Comparison of ENCODE assay signal across 15 mouse cellular contexts in the genomic region with DNA sequence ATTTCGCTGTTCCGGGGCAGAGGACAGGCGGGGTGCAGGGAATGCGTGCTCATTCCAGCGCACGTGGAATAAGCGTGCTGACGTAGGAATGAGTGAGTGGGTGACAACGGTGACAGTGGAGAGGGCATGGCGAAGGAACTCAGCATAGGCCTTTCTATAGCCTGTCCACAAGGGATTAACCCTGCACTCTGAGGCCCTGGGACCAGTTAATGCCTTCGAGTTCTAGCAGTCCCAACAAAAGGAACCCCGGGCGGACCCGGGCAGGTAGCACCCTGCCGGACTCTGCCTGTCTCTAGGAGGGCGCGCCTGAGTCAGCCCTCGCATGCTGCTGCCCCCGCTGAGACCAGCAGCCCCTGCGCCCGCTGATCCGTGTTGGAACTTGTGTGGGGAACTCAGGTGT. TPM values are rescaled to one million over a fixed set of nuclear protein-coding genes. Genes with fewer than 3 reads are reported as not detected.
DNase-seq lines count a peak whose midpoint lies in the region; ATAC-seq and TF ChIP-seq lines count a peak whose summit lies in the region.
"Had no signal": no experiment of that assay in that cellular context is flagged by ENCODE, and none has a peak within 500 bp of the region (broad histone marks: within the 10 kb centered on the region; RNA-seq: fewer than 3 reads in every experiment).

No protein-coding gene starts in this region.

- H3K4me3 ChIP-seq in hindbrain, embryonic 14.5 days (replicated peaks; ENCODE audit: low read length) = no peak overlapping the region
- H3K4me3 ChIP-seq in hindbrain, postnatal 0 days (ENCODE audit: low read length) = no peak overlapping the region

- no peak for ATAC-seq in hindbrain, embryonic 14.5 days (ENCODE audit: low FRiP score)
- ATAC-seq in hindbrain, postnatal 0 days = no peak
- ATAC-seq: Patski had no signal

- intact Hi-C loops in left cerebral cortex, postnatal 36 days (cut with DNase I) = no loop called here

- peaks cover 4% of the 10 kb centered on the region; the same call in 1 of the 2 replicates for H3K27me3 ChIP-seq in hindbrain, embryonic 14.5 days (ENCODE audit: control insufficient read depth, insufficient read depth, low read length)
- H3K27me3 ChIP-seq in hindbrain, postnatal 0 days (ENCODE audit: insufficient read depth, low read length) = no peaks in the 10 kb centered on the region
- H3K27me3 ChIP-seq: Patski had no signal

- no peaks in the 10 kb centered on the region for H3K36me3 ChIP-seq in hindbrain, embryonic 14.5 days (replicated peaks; ENCODE audit: control insufficient read depth, insufficient read depth)
- no peaks in the 10 kb centered on the region for H3K36me3 ChIP-seq in hindbrain, postnatal 0 days (ENCODE audit: insufficient read depth, low read length)

- H3K4me1 ChIP-seq in hindbrain, embryonic 14.5 days (replicated peaks; ENCODE audit: control insufficient read depth, insufficient read depth, low read length) = peaks cover 17% of the 10 kb centered on the region
- H3K4me1 ChIP-seq in hindbrain, postnatal 0 days (ENCODE audit: insufficient read depth, low read length) = peaks cover 28% of the 10 kb centered on the region

- H3K9me3 ChIP-seq in hindbrain, embryonic 14.5 days (ENCODE audit: control insufficient read depth, low read length) = no peaks in the 10 kb centered on the region
- no peaks in the 10 kb centered on the region for H3K9me3 ChIP-seq in hindbrain, postnatal 0 days (ENCODE audit: low read length)

- no peak overlapping the region for H3K9ac ChIP-seq in hindbrain, embryonic 14.5 days
- H3K9ac ChIP-seq in hindbrain, postnatal 0 days (replicated peaks; ENCODE audit: low read length) = no peak overlapping the region

- no peak overlapping the region; the same call in 1 of the 2 replicates for H3K4me2 ChIP-seq in hindbrain, embryonic 14.5 days (replicated peaks)
- no peak overlapping the region for H3K4me2 ChIP-seq in hindbrain, postnatal 0 days (ENCODE audit: low read depth, low read length)
- H3K4me2 ChIP-seq: liver, embryonic 11.5 days had no signal

- no peak for TF ChIP-seq CTCF in hindbrain, postnatal 0 days (IDR thresholded peaks at IDR 0.05; ENCODE audit: low read depth)

- 0 out of 2 replicates have a peak overlapping the region, but pooled peaks have one; percentile 81 for H3K27ac ChIP-seq in hindbrain, embryonic 14.5 days
- no peak overlapping the region for H3K27ac ChIP-seq in hindbrain, postnatal 0 days

- 45% methylated on average over 22 of the region's 22 CpGs for WGBS in hindbrain, embryonic 14.5 days
- 52% methylated on average over 22 of the region's 22 CpGs for WGBS in hindbrain, postnatal 0 days

- DNase-seq in adrenal gland, adult 2 months = peak; percentile 28
- no peak for DNase-seq in adrenal gland, adult 8-10 months
- no peak for DNase-seq in hindbrain, embryonic 14.5 days (ENCODE audit: low spot score)
- no peak for DNase-seq in hindbrain, postnatal 0 days (ENCODE audit: low spot score)
- peak; percentile 75 to 83 for DNase-seq in urinary bladder, adult 18-20 months (ENCODE audit: low spot score in 2 of 2)
- DNase-seq in urinary bladder, postnatal 10 days (ENCODE audit: low spot score) = no peak
- no peak for DNase-seq in left cerebral cortex, postnatal 36 days (ENCODE audit: low spot score in 2 of 2)
- no peak for DNase-seq in frontal cortex, postnatal 14 days (ENCODE audit: low spot score in 2 of 2)
- DNase-seq: heart, postnatal 14 days; right cerebral cortex, postnatal 4 days; thymus, postnatal 25 days had no signal

RNA-seq across cellular contexts. Expression of gene Wnt7b, which starts 32.8 kb away (rescaled TPM):
- total RNA-seq in adrenal gland, adult 2 months (2021) = 1 to 10 TPM in 1 of 2 experiments, under 1 TPM in 1; 0.86 to 1.2 TPM
- 1.0 and 1.1 TPM in 2 replicates for polyA plus RNA-seq in adrenal gland, adult 2 months (2012; rRNA removed)
- total RNA-seq in adrenal gland, adult 8-10 months (2022) = 1 to 10 TPM in 2 of 4 experiments, under 1 TPM in 2; 0.65 to 1.1 (median 0.85) TPM
- polyA plus RNA-seq in hindbrain, embryonic 14.5 days (2014; fragmentation: Nextera tagmentation; extraction: Ambion mirVana) = 28.1 and 30.8 TPM in 2 replicates
- total RNA-seq in hindbrain, postnatal 0 days (2014; rRNA removed) = 56.6 and 63.1 TPM in 2 replicates
- 26.0 and 27.2 TPM in 2 replicates for polyA plus RNA-seq in hindbrain, postnatal 0 days (2015; fragmentation: Nextera tagmentation; extraction: Ambion mirVana)
- 10 to 100 TPM; 34.0 to 35.9 TPM for total RNA-seq in left cerebral cortex, postnatal 36 days (2021)
- total RNA-seq: megakaryocyte, adult 5-6 weeks; neutrophil, adult 5-6 weeks had no signal

Comparison
In these comparisons a context has a peak if more than half of its experiments do, and no peak if none do; other contexts are left out.
1. DNase-seq: peak in adrenal gland, adult 2 months (single experiment) and urinary bladder, adult 18-20 months (2 of 2); none in adrenal gland, adult 8-10 months (single experiment), hindbrain, embryonic 14.5 days (single experiment), hindbrain, postnatal 0 days (single experiment), urinary bladder, postnatal 10 days (single experiment), left cerebral cortex, postnatal 36 days (0 of 2) and frontal cortex, postnatal 14 days (0 of 2).
2. RNA of gene Wnt7b, which starts 32.8 kb away (total RNA-seq): 56.6 to 63.1 TPM in hindbrain, postnatal 0 days and 34.0 to 35.9 TPM in left cerebral cortex, postnatal 36 days; 0.86 to 1.2 TPM in adrenal gland, adult 2 months and 0.65 to 1.1 TPM in adrenal gland, adult 8-10 months; every median in the first group is over 10 times any median in the second.